Mouse (Mus musculus): ENCODE data around the gene Fbxo11. TPM values are rescaled to one million over a fixed set of nuclear protein-coding genes. Genes with fewer than 3 reads are reported as not detected.

Fbxo11 gene
- total and polyA plus RNA-seq, 3 experiments = 9.4 to 91.4 (median 17.5) TPM

GRCm38 (mm10) chr17:87974629-87975228 lies 90.4 kb downstream of the Fbxo11 start, which contains the start of gene Msh6 (continued):
- TF ChIP-seq BHLHE40 (IDR thresholded peaks at IDR 0.05; ENCODE audit: borderline replicate concordance, low read depth, low read length) = no peak
- peak; percentile 86 for TF ChIP-seq ZMIZ1 (IDR thresholded peaks at IDR 0.05; ENCODE audit: low read depth, low read length)
- TF ChIP-seq NELFE (IDR thresholded peaks at IDR 0.05; ENCODE audit: low read depth, low read length) = peak; percentile 86
- peak; percentile 88 for TF ChIP-seq TCF12 (IDR thresholded peaks at IDR 0.05; ENCODE audit: low read depth, low read length)
- no peak for TF ChIP-seq ZKSCAN1 (IDR thresholded peaks at IDR 0.05; ENCODE audit: low read depth, low read length)
- TF ChIP-seq UBTF (IDR thresholded peaks at IDR 0.05; ENCODE audit: borderline replicate concordance, insufficient read depth, low read depth, low read length) = 0 out of 2 replicates have a peak, but pooled peaks have one; percentile 70
- TF ChIP-seq CHD1 (IDR thresholded peaks at IDR 0.05; ENCODE audit: low read depth, low read length) = no peak

- Histone ChIP-seq H3K9ac (ENCODE audit: control insufficient read depth, low read depth, low read length, poor library complexity, severe bottlenecking) (no peak overlapping the region), H3K79me2 (ENCODE audit: control insufficient read depth, insufficient read depth, low read length, poor library complexity) (peaks cover 35% of the 10 kb centered on the region), H3K9me3 (replicated peaks; ENCODE audit: insufficient read depth, low read length) (no peaks in the 10 kb centered on the region), H3K4me3 (ENCODE audit: control insufficient read depth in 1 of 2, insufficient read depth in 1 of 2, low read depth in 2 of 2, low read length in 2 of 2) (no peak overlapping the region), H3K27me3 (ENCODE audit: control insufficient read depth in 1 of 2, insufficient read depth in 2 of 2, low read length in 2 of 2) (no peaks in the 10 kb centered on the region), H3K4me1 (ENCODE audit: control insufficient read depth in 1 of 2, insufficient read depth in 2 of 2, low read length in 2 of 2) (peaks cover 5 to 14% of the 10 kb centered on the region in 2 experiments; a peak in 3 of 4 replicates), H3K36me3 (ENCODE audit: control insufficient read depth in 1 of 2, insufficient read depth in 2 of 2, low read length in 2 of 2) (peaks cover 10 to 28% of the 10 kb centered on the region in 2 experiments), H3K27ac (ENCODE audit: control insufficient read depth, low read depth, low read length) (peak overlapping the region; percentile 80)
- no peak for DNase-seq (ENCODE audit: low read depth, low spot score)
- no peak for TF ChIP-seq ZMIZ1 (IDR thresholded peaks at IDR 0.05; ENCODE audit: low read depth, low read length)
- peak; percentile 22; the same call in 1 of the 2 replicates for TF ChIP-seq ZNF384 (IDR thresholded peaks at IDR 0.05; ENCODE audit: low read depth, low read length)
- TF ChIP-seq MAFK (IDR thresholded peaks at IDR 0.05; ENCODE audit: borderline replicate concordance, low read depth, low read length) = no peak
Observed at GRCm38 (mm10) chr17:87973261-87974167, 91.6 kb downstream of the Fbxo11 start.

GRCm38 (mm10) chr17:87972856-87973255 lies 92.2 kb downstream of the Fbxo11 start:
- Histone ChIP-seq H3K79me2 (ENCODE audit: control insufficient read depth, insufficient read depth, low read length, poor library complexity) (peaks cover 29% of the 10 kb centered on the region), H3K4me1 (ENCODE audit: control insufficient read depth in 1 of 2, insufficient read depth in 2 of 2, low read length in 2 of 2) (peaks cover 5 to 11% of the 10 kb centered on the region in 2 experiments; a peak in 3 of 4 replicates), H3K4me3 (ENCODE audit: control insufficient read depth in 1 of 2, insufficient read depth in 1 of 2, low read depth in 2 of 2, low read length in 2 of 2) (no peak overlapping the region), H3K9me3 (replicated peaks; ENCODE audit: insufficient read depth, low read length) (no peaks in the 10 kb centered on the region), H3K27ac (ENCODE audit: control insufficient read depth, low read depth, low read length) (peak overlapping the region; percentile 91; the same call in 1 of the 2 replicates), H3K36me3 (ENCODE audit: control insufficient read depth in 1 of 2, insufficient read depth in 2 of 2, low read length in 2 of 2) (peaks cover 6 to 21% of the 10 kb centered on the region in 2 experiments), H3K27me3 (ENCODE audit: control insufficient read depth in 1 of 2, insufficient read depth in 2 of 2, low read length in 2 of 2) (no peaks in the 10 kb centered on the region), H3K9ac (ENCODE audit: control insufficient read depth, low read depth, low read length, poor library complexity, severe bottlenecking) (no peak overlapping the region)
- TF ChIP-seq ZKSCAN1 (IDR thresholded peaks at IDR 0.05; ENCODE audit: low read depth, low read length) = no peak
- TF ChIP-seq MAFK (IDR thresholded peaks at IDR 0.05; ENCODE audit: borderline replicate concordance, low read depth, low read length) = no peak
- no peak for TF ChIP-seq TAL1 (IDR thresholded peaks at IDR 0.05; ENCODE audit: low read length)
- TF ChIP-seq NRF1 (IDR thresholded peaks at IDR 0.05; ENCODE audit: insufficient read depth, low read depth, low read length, poor library complexity, severe bottlenecking) = no peak
- TF ChIP-seq POLR2AphosphoS2 (IDR thresholded peaks at IDR 0.05; ENCODE audit: low read length) = no peak
- no peak for TF ChIP-seq USF1 (IDR thresholded peaks at IDR 0.05; ENCODE audit: low read depth, low read length)
- no peak for TF ChIP-seq TBP (IDR thresholded peaks at IDR 0.05; ENCODE audit: low read depth, low read length)
- no peak for TF ChIP-seq RAD21 (IDR thresholded peaks at IDR 0.05; ENCODE audit: low read depth, low read length)
- TF ChIP-seq ZC3H11A (IDR thresholded peaks at IDR 0.05; ENCODE audit: low read depth, low read length) = no peak
- no peak for TF ChIP-seq E2F4 (IDR thresholded peaks at IDR 0.05; ENCODE audit: borderline replicate concordance, low read depth, low read length)
- TF ChIP-seq MEF2A (IDR thresholded peaks at IDR 0.05; ENCODE audit: extremely low read depth, insufficient replicate concordance, low read depth, low read length, poor library complexity, severe bottlenecking) = no peak
- no peak for TF ChIP-seq RCOR1 (IDR thresholded peaks at IDR 0.05; ENCODE audit: low read depth, low read length)
- TF ChIP-seq ZMIZ1 (IDR thresholded peaks at IDR 0.05; ENCODE audit: low read depth, low read length) = no peak
- no peak for TF ChIP-seq CTCF (IDR thresholded peaks at IDR 0.05 in 2 of 3, conservative IDR thresholded peaks at IDR 0.05 in 1 of 3; ENCODE audit: control insufficient read depth in 1 of 3, insufficient read depth in 1 of 3, low read depth in 2 of 3, low read length in 3 of 3, poor library complexity in 1 of 3, severe bottlenecking in 1 of 3)
- no peak for TF ChIP-seq MYB (IDR thresholded peaks at IDR 0.05; ENCODE audit: low read depth, low read length)
- TF ChIP-seq ETS1 (IDR thresholded peaks at IDR 0.05; ENCODE audit: low read depth, low read length) = no peak
- DNase-seq (ENCODE audit: low read depth, low spot score) = no peak

All from MEL (cell line).